Mouse (Mus musculus) hindbrain, embryonic 14.5 days (tissue): ENCODE results near the gene Zfyve21. TPM values are rescaled to one million over a fixed set of nuclear protein-coding genes. Genes with fewer than 3 reads are reported as not detected.
A peak's percentile ranks its signal among the peaks of the same experiment; 100 is the strongest.

Experiments used
- ATAC-seq: fragments of 200-750 bp; cut with Nextera tagmentation; 2 replicates; pipeline ENCODE4 v1.8.0; 2017; ENCODE audit warnings: moderate number of reproducible peaks, mild to moderate bottlenecking, moderate TSS enrichment, moderate library complexity; ENCODE audit not compliant: low FRiP score
- DNase-seq: peaks from one replicate; pipeline ENCODE4 v3.0.0-alpha.2; 2015; ENCODE audit warnings: low spot score
- H3K27ac ChIP-seq: fragments of 300-500 bp; sonication (generic); 2 replicates; pipeline ENCODE4 v1.5.1; 2014; ENCODE audit warnings: mild to moderate bottlenecking, moderate library complexity
- H3K27me3 ChIP-seq: fragments of 300-500 bp; sonication (generic); 2 replicates; pipeline ENCODE4 v1.6.1; 2014; ENCODE audit warnings: mild to moderate bottlenecking, low read length, mixed read lengths; ENCODE audit not compliant: control insufficient read depth, insufficient read depth
- H3K36me3 ChIP-seq: fragments of 300-500 bp; sonication (generic); replicated peaks from 2 replicates; pipeline ENCODE4 v1.6.1; 2014; ENCODE audit not compliant: control insufficient read depth, insufficient read depth
- H3K4me1 ChIP-seq: fragments of 300-500 bp; sonication (generic); replicated peaks from 2 replicates; pipeline ENCODE4 v1.6.1; 2014; ENCODE audit warnings: antibody characterized with exemption, low read length, mixed read lengths; ENCODE audit not compliant: control insufficient read depth, insufficient read depth
- H3K4me2 ChIP-seq: fragments of 300-500 bp; sonication (generic); replicated peaks from 2 replicates; pipeline ENCODE4 v1.6.1; 2014; ENCODE audit warnings: mild to moderate bottlenecking, moderate library complexity
- H3K4me3 ChIP-seq: fragments of 300-500 bp; sonication (generic); replicated peaks from 2 replicates; pipeline ENCODE4 v1.5.1; 2014; ENCODE audit warnings: mild to moderate bottlenecking, low read length
- H3K9ac ChIP-seq: fragments of 300-500 bp; sonication (generic); 2 replicates; pipeline ENCODE4 v1.6.1; 2014
- H3K9me3 ChIP-seq: fragments of 300-500 bp; sonication (generic); 2 replicates; pipeline ENCODE4 v1.6.1; 2016; ENCODE audit warnings: low read length; ENCODE audit not compliant: control insufficient read depth
- WGBS: fragments of 180-500 bp; shearing (Covaris S2); extraction: QIAGEN DNeasy Blood & Tissue Kit; methylation state at CpG from one replicate; pipeline ENCODE4 v1.1.7; 2014; 5-methylcytosine and 5-hydroxymethylcytosine counted together
- polyA plus RNA-seq: library from polyadenylated mRNA; unstranded; fragments of >200 nt; fragmentation: Nextera tagmentation; extraction: Ambion mirVana; gene quantifications from 2 replicates; pipeline ENCODE4 v1.2.1, GENCODE M21; 2014

The Zfyve21 gene
- 36.7 and 40.1 TPM in 2 replicates for polyA plus RNA-seq

DNA sequence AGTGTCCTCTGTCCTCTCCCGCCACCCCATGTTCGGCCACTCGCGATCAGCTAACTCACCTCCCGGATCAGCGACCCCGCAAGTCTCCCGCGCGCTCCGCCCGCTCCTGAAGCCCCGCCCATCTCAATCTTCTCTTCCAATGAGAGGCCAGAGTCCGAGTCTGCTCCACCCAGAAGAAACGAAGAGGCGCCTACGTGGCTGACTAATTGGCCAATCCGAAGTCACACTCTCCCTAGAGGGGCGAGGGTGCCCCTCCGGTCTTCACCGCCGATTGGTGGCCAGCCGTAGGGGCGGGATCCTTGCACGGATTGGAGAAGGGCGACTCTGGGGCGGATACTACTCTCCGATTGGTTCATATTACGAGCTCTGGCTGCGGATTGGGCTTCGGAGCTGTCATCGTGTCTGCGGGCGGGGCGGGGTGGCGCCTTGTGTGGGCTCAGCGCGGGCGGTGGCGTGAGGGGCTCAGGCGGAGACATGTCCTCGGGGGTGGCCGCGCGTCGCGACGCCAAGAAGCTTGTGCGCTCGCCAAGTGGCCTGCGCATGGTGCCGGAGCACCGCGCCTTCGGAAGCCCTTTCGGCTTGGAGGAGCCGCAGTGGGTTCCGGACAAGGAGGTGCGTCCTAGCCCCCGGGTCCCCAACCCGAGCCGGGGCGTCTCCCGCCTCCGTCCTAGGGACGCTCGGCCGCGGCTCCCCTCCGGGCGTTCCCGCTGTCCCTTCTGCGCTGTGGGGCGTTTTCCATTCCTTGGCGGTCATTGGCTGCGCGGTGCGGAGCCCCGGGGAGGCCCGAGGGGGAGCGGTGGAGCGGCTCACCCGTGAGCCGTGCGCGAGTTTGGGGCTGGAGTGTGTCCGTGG, at the start of gene Zfyve21, which contains the start of gene Xrcc3:
TSS of gene Zfyve21 (plus strand) at position 405 of the 852 bp plus-strand sequence.
TSS of gene Xrcc3 (minus strand) at position 108 of the 852 bp plus-strand sequence.
- H3K36me3 ChIP-seq = peaks cover under 1% of the 10 kb centered on the region; the same call in 1 of the 2 replicates
- H3K9ac ChIP-seq = peak within 1 kb of the TSS; percentile 75
- H3K4me1 ChIP-seq = peaks cover 15% of the 10 kb centered on the region
- DNase-seq = peak; percentile 98
- WGBS = under 1% methylated on average over 87 of the region's 87 CpGs
- peak within 1 kb of the TSS; percentile 96 for H3K4me2 ChIP-seq
- peak; percentile 99 for ATAC-seq
- H3K27ac ChIP-seq = peak within 1 kb of the TSS; percentile 83
- no peaks in the 10 kb centered on the region for H3K9me3 ChIP-seq
- H3K4me3 ChIP-seq = peak within 1 kb of the TSS; percentile 91
- H3K27me3 ChIP-seq = no peaks in the 10 kb centered on the region

DNA sequence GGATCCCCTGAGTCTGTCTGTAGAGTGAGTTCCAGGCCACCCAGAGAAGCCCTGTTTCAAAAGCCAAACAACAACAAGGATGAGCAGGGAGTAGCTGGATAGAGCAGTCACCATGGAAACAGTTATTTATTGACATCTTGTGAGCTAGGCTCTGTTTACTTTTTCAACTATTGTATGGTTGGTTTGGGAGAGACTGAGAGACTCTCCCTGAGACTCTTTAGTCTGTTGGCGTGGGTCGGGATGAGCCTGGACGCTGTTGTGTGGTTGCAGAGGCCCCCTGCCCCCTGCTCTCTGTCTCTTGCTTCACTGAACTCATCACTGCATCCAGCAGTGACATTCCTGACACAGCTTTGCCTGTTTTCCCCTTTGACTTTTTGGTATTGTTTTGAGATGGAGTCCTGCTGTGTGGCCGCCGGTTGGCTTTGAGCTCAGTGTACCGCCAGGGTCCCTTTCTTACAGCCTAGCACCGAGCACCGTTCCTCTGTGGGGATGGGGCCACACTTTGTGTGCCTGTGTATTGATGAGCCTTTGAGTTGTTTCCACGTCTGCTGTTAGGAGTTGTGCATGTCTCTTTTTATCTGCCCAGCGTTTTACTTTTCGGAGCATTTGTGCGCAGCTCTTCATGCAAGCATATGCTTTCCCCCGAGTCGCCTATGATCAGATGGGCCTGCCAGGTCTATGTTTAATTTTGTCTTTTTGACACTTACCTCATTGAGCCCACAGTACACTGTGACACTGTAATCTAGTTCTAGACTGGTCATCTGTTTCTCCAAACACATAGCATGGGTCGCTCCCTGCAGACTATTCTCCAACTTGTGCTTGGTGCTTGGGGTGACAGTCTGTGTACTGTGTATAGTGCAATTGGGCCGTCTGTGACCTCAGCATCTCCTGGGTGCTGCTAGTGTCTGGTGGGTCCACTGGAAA, 47.4 kb upstream of the Zfyve21 start:
- no peak overlapping the region for H3K4me3 ChIP-seq
- no peaks in the 10 kb centered on the region for H3K9me3 ChIP-seq
- H3K9ac ChIP-seq = peak overlapping the region; percentile 2; the same call in 1 of the 2 replicates
- peak overlapping the region; percentile 33 for H3K4me2 ChIP-seq
- peaks cover 32% of the 10 kb centered on the region for H3K4me1 ChIP-seq
- 17% methylated on average over 16 of the region's 16 CpGs for WGBS
- H3K27me3 ChIP-seq = no peaks in the 10 kb centered on the region
- H3K27ac ChIP-seq = peak overlapping the region; percentile 20; the same call in 1 of the 2 replicates
- ATAC-seq (no peak), DNase-seq (no peak)
- H3K36me3 ChIP-seq = 0 out of 2 replicates have a peak, but pooled peaks cover 8% of the 10 kb centered on the region

DNA sequence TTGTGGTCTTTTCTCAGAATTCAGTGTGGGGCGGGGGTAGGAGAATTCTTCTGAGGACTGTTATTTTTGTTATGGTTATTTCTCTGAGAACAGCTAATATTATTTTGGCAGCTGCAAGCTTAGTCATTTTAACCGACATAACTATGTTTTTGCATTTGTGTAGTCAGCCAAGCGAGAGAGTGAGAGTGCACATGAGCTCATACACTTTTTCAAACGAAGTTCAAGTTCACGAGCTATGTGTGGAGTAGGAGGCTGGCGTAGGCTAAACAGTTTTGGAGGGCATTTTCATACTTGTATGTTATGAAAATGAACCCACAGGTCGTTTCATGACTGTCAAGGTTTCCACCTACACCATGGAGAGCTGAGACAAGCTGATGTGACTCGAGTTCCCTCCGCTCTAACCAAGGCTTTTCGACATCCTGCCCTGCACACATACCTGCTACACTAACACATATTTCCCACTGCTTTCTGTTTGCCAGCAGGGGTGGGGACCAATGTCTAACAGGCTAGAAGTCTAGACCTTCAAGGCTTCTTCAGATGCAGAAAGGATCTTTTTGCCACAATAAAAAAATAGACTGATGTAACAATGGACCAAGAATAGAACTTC, 45.5 kb upstream of the Zfyve21 start:
- H3K9ac ChIP-seq = no peak overlapping the region
- H3K36me3 ChIP-seq = peaks cover 18% of the 10 kb centered on the region
- H3K4me1 ChIP-seq = peaks cover 26% of the 10 kb centered on the region
- no peak overlapping the region for H3K27ac ChIP-seq
- H3K4me3 ChIP-seq = no peak overlapping the region
- no peaks in the 10 kb centered on the region for H3K27me3 ChIP-seq
- WGBS = 94% methylated on average over 10 of the region's 10 CpGs
- ATAC-seq (no peak), DNase-seq (no peak)
- H3K4me2 ChIP-seq = no peak overlapping the region
- no peaks in the 10 kb centered on the region for H3K9me3 ChIP-seq

GRCm38 (mm10) chr12:111769306-111769705, 44.7 kb upstream of the Zfyve21 start:
- no peak overlapping the region for H3K9ac ChIP-seq

DNA sequence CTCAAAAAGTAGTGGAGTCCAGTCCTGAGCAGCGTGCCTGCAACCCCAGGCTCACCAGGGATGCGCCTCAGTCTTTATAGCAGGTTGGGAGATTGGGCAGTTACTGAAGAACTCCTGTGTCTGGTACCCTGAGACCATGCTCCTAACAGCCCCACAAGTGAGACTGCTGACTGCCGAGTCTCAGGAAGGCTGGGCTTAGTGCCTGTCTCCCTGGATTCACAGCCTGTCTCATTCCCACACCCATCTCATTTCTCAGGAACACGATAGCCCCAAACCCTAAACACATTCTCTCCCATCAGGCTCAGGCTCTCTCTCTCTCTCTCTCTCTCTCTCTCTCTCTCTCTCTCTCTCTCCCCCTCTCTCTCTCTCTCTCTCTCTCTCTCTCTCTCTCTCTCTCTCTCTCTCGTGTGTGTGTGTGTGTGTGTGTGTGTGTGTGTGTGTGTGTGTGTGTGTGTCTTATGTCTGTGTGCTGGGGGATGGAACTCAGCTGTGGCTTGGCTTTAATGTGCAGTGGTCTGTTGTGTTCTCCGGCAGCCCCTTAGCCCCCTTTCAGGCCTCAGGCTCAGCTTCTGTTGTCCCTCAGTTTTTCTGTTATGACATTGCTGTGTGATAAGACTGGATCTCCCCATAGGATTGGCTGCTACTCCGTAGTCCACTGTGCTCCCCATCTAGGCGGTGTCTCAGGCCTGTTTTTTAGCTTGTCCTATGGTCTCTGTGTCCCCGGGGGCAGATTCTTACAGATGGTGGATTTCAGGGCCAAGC, 44.0 kb upstream of the Zfyve21 start:
- Histone ChIP-seq H3K27ac (peak overlapping the region; percentile 51), H3K4me3 (no peak overlapping the region), H3K27me3 (no peaks in the 10 kb centered on the region), H3K4me1 (peaks cover 26% of the 10 kb centered on the region), H3K9ac (no peak overlapping the region), H3K4me2 (no peak overlapping the region), H3K9me3 (no peaks in the 10 kb centered on the region), H3K36me3 (peaks cover 34% of the 10 kb centered on the region)
- WGBS = 53% methylated on average over 8 of the region's 9 CpGs
- no peak for ATAC-seq
- no peak for DNase-seq

More at GRCm38 (mm10) chr12:111769306-111769705, 44.7 kb upstream of the Zfyve21 start:
- H3K4me2 ChIP-seq = no peak overlapping the region
- DNase-seq (peak; percentile 35), ATAC-seq (no peak)
- H3K4me3 ChIP-seq = no peak overlapping the region
- peak overlapping the region; percentile 14 for H3K27ac ChIP-seq
- H3K9me3 ChIP-seq = no peaks in the 10 kb centered on the region
- H3K27me3 ChIP-seq = no peaks in the 10 kb centered on the region
- H3K36me3 ChIP-seq = peaks cover 27% of the 10 kb centered on the region
- WGBS = 32% methylated on average over 10 of the region's 10 CpGs
- H3K4me1 ChIP-seq = peaks cover 26% of the 10 kb centered on the region

DNA sequence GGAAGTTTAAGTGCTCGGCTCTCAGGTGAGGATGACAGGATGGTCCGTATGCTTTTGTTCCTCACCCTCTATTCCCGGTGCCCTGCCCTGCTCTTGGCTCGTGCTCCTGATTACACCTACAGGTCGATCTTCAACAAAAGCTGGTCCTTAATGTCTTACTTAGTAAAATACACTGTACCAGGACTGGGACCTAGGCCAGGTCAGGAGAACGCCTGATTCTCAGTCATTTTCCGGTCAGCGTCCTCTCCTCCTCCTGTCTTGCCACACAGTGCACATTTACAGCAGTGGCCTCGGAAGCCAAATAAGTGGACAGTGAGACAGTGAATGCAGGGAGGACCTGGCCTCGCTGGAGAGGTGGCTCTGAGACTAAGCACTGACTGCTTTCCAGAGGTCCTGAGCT, 43.3 kb upstream of the Zfyve21 start:
- Histone ChIP-seq H3K36me3 (peaks cover 40% of the 10 kb centered on the region), H3K27me3 (no peaks in the 10 kb centered on the region), H3K27ac (no peak overlapping the region), H3K9me3 (no peaks in the 10 kb centered on the region), H3K4me2 (no peak overlapping the region), H3K9ac (no peak overlapping the region), H3K4me1 (peaks cover 24% of the 10 kb centered on the region), H3K4me3 (no peak overlapping the region)
- WGBS = 87% methylated on average over 10 of the region's 10 CpGs
- ATAC-seq = no peak
- no peak for DNase-seq

- no peak overlapping the region for H3K4me2 ChIP-seq
- DNase-seq = no peak
- H3K27me3 ChIP-seq = no peaks in the 10 kb centered on the region
- no peaks in the 10 kb centered on the region for H3K9me3 ChIP-seq
- WGBS = 94% methylated on average over 16 of the region's 16 CpGs
- H3K9ac ChIP-seq = no peak overlapping the region
- H3K27ac ChIP-seq = no peak overlapping the region
- no peak overlapping the region for H3K4me3 ChIP-seq
- peaks cover 8% of the 10 kb centered on the region; the same call in 1 of the 2 replicates for H3K4me1 ChIP-seq
- ATAC-seq = no peak
- H3K36me3 ChIP-seq = peaks cover 74% of the 10 kb centered on the region
These were observed 39.8 kb upstream of the Zfyve21 start for GRCm38 (mm10) chr12:111774156-111774555.

- ATAC-seq (no peak), DNase-seq (no peak)
- 54% methylated on average over 15 of the region's 15 CpGs for WGBS
- Histone ChIP-seq H3K36me3 (peaks cover 81% of the 10 kb centered on the region), H3K27ac (no peak overlapping the region), H3K9me3 (no peaks in the 10 kb centered on the region), H3K27me3 (no peaks in the 10 kb centered on the region), H3K9ac (no peak overlapping the region), H3K4me2 (no peak overlapping the region), H3K4me3 (no peak overlapping the region), H3K4me1 (peaks cover under 1% of the 10 kb centered on the region; the same call in 1 of the 2 replicates)
These were observed 39.1 kb upstream of the Zfyve21 start for GRCm38 (mm10) chr12:111774845-111775244.
